Mouse (Mus musculus) adrenal gland, postnatal 0 days (tissue): ENCODE data around the gene Exosc6. TPM values are rescaled to one million over a fixed set of nuclear protein-coding genes. Genes with fewer than 3 reads are reported as not detected.

Source experiments
- microRNA-seq: library from miRNA; unstranded; fragments of <30 nt; microRNA quantifications from one replicate; pipeline ENCODE4, GENCODE M21; 2016; ENCODE audit warnings: borderline replicate concordance; ENCODE audit not compliant: insufficient number of aligned reads
- polyA plus RNA-seq: library from polyadenylated mRNA; unstranded; fragments of >200 nt; fragmentation: Nextera tagmentation; extraction: Ambion mirVana; gene quantifications from 2 replicates; pipeline ENCODE4 v1.2.1, GENCODE M21; 2015

The Exosc6 gene
- polyA plus RNA-seq, result 15.1 and 20.4 TPM in 2 replicates

DNA sequence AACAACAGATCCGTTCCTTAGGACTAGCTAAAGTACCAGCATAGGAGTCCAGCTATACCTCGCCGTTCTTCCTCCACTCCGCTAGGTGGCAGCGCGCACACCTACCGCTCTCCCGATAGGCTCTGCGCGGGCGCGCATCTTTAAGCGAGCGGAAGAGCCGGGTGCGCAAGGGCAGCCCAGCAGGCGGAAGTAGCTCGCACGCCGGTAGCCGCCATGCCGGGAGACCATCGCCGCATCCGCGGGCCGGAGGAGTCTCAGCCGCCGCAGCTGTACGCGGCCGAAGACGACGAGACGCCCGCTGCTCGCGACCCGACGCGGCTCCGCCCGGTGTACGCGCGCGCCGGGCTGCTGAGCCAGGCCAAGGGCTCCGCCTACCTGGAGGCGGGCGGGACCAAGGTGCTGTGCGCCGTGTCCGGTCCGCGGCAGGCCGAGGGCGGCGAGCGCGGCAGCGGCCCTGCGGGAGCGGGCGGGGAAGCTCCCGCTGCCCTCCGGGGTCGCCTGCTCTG, at the start of gene Exosc6:
Exosc6 (plus strand) TSS at position 182 of the 506 bp plus-strand sequence.

DNA sequence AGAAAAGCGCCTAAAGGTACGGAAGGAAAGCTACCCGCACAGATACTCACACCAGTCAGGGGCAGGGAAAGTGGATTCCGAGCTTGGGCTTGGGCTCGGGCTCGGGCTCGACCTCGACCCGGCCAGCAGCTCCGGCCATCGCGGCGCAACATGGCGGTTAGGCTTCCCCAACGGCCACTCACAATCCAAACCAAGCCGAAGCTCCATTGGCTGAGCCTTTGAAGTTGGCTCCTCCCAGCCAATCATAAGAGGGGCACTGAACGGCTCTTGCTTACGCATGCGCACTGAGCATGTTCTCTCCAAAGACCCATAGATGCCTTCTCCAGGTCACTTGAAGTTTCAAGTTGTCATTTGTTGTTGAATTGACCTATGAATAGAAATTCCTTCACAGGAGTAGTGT, 24.6 kb upstream of the Exosc6 start, which contains the start of gene Ddx19b:
Ddx19b (minus strand) TSS at position 180 of the 400 bp plus-strand sequence.

DNA sequence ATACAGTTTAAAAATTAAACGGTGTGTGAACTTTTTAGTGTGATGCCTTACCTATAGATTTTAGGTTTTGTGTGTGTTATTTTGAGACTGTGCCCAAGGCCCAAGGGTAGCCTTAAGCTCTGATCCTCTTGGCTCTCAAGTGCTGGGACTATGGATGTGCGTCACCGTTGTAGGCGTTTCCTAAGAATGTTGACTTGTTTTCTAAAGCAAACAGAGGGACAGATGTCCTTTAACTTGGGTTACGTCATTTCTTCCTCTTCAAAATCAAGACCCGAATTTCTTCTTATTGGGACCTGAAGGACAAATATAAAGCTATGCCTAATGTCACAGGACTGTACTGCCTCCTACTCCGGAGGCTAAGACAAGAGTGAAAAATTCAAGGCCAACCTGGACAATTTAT, 23.2 kb upstream of the Exosc6 start, which contains the start of gene Aars:
Aars (plus strand) TSS at position 229 of the 400 bp plus-strand sequence.

DNA sequence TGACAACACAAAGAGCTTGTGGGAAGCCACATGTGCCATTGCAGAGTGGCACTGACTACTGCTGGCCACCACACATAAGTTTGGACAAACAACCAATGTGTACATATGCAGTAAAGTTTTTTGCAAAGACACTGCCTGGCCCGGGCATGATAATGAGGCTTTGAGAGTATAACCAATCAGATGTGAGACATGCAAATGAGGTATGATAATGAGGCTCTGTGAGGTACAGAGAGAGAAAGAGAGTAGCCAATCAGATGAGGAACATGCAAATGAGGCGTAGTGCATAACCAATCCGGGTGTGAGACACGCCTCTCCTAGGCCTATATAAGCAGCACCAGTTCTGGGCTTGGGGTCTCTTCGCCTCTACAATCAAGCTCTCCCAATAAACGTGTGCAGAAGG, 36.2 kb downstream of the Exosc6 start, which contains the start of gene Clec18a:
Clec18a (minus strand) TSS at position 101 of the 400 bp plus-strand sequence.

DNA sequence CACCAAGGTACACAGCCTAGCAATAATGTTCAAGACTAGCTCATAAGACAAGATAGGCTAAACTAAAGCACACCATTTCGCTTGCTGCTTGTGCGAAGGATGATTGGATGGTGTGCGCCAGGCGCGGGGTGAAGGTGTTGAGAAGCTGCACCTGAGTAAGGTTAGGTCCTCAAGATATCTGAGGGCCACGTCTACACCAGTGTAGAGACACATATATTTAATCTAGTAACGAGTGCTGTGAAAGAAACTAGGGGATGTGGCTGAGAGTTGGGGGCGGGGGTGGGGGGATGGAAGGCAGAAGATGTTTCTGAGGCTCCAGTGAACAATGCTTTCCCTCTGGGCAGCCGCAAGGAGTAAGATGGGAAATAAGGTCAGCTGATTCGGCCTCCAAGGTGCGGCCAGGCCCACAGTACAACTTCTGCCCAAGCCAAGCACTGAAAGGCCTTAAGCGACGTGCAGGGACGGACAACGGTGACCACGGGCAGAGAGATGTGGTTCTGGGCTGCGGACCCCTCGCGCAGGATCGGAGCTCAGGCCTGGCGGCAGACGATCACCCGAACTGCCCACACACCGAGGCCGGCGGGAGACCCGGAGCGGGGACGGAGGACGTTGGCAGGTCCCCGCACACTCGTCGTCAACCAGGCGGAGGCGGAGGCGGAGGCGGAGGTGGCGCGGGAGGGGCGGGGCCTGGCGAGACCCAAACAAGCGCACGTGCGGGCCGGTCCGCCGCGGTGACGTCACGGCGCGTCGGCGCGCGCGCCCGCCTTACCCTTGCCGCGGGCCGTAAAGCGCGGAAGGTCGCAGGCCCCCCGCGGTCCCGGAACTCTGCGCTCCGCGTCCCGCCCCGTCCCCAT, 38.0 kb downstream of the Exosc6 start, which contains the start of gene Pdpr:
Pdpr (plus strand) TSS at position 766 of the 854 bp plus-strand sequence.

Small RNA genes lying within 50 kb of the gene (microRNA-seq; reads per million reads assigned to microRNA genes)
- gene Gm24103 (not detected), gene Mir3473d (not detected)

Other genes with a start within 250 kb of the Exosc6 start
- gene Cog4, start 209.7 kb upstream of the Exosc6 start, polyA plus RNA-seq, result 45.2 and 62.4 TPM in 2 replicates
- gene Sf3b3, start 209.6 kb upstream of the Exosc6 start, polyA plus RNA-seq, result 30.9 and 48.4 TPM in 2 replicates
- 3.1 and 4.3 TPM in 2 replicates for gene Fuk, start 153.9 kb upstream of the Exosc6 start, polyA plus RNA-seq
- 15.9 and 17.3 TPM in 2 replicates for gene St3gal2, start 136.4 kb upstream of the Exosc6 start, polyA plus RNA-seq
- 10.0 and 10.7 TPM in 2 replicates for gene Ddx19a, start 58.5 kb upstream of the Exosc6 start, polyA plus RNA-seq
- 2.0 and 2.9 TPM in 2 replicates for gene Ddx19b, start 24.6 kb upstream of the Exosc6 start, polyA plus RNA-seq
- gene Aars, start 23.2 kb upstream of the Exosc6 start, polyA plus RNA-seq, result 28.0 and 57.3 TPM in 2 replicates
- 0.20 and 2.9 TPM in 2 replicates for gene Clec18a, start 36.1 kb downstream of the Exosc6 start, polyA plus RNA-seq
- 6.0 and 8.8 TPM in 2 replicates for gene Pdpr, start 38.3 kb downstream of the Exosc6 start, polyA plus RNA-seq
- 43.6 and 59.6 TPM in 2 replicates for gene Glg1, start 202.9 kb downstream of the Exosc6 start, polyA plus RNA-seq
- 17.4 and 30.0 TPM in 2 replicates for gene Rfwd3, start 243.9 kb downstream of the Exosc6 start, polyA plus RNA-seq